Mouse (Mus musculus): ENCODE measurements around the gene Fam129b.

DNA sequence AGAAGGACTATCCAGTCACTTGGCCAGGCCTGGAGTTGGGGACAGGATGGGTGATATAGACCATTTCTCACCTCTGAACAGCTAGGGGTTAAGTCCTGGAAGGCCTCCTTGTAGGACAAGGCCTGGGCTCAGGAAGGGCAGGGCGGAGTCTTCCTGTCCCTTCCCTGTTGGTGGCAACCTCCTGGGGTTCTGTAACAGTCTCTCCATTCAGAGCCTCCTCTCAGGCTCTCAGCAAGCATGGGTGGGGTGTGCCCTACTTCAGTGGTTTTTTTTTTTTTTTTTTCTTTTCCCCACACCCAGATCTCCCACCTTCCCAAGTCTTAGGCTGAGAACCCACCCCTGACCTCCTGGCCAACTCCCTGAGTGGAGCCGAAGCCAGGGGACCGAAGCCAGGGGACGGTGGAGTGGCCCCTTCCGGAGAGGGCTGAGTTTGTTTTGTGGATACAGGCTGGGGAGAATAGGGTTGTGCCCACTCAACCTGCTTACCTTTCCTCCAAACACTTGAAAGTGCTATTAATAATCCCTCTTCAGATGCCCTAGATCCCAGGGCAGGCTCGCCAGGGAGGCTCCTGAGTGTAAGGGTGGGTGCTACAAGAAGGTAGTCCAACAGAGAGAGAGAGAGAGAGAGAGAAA is 2.0 kb downstream of the Fam129b start:
- TF ChIP-seq POLR2A (IDR thresholded peaks at IDR 0.05; ENCODE audit: low read depth, low read length), result no peak
- TF ChIP-seq CTCF (conservative IDR thresholded peaks at IDR 0.05; ENCODE audit: insufficient read depth, insufficient read length, low read depth, low read length), result no peak

Data from kidney, adult 2 months (tissue).